Mouse (Mus musculus) embryonic facial prominence, embryonic 12.5 days (tissue): Measurements from ENCODE around the gene Gm11034. TPM values are rescaled to one million over a fixed set of nuclear protein-coding genes. Genes with fewer than 3 reads are reported as not detected.

Experiments
- ATAC-seq: fragments of 200-750 bp; cut with Nextera tagmentation; 2 replicates; pipeline ENCODE4 v1.8.0; 2017; ENCODE audit not compliant: insufficient number of reproducible peaks, insufficient read depth, low FRiP score, low TSS enrichment
- H3K27ac ChIP-seq: fragments of 300-500 bp; sonication (generic); 2 replicates; pipeline ENCODE4 v1.5.1; 2016; ENCODE audit warnings: mild to moderate bottlenecking
- H3K27me3 ChIP-seq: fragments of 300-500 bp; sonication (generic); 2 replicates; pipeline ENCODE4 v1.6.1; 2016; ENCODE audit warnings: mild to moderate bottlenecking, moderate library complexity
- H3K36me3 ChIP-seq: fragments of 300-500 bp; sonication (generic); 2 replicates; pipeline ENCODE4 v1.6.1; 2016; ENCODE audit warnings: mild to moderate bottlenecking
- H3K4me1 ChIP-seq: fragments of 300-500 bp; sonication (generic); 2 replicates; pipeline ENCODE4 v1.6.1; 2016
- H3K4me2 ChIP-seq: fragments of 300-500 bp; sonication (generic); replicated peaks from 2 replicates; pipeline ENCODE4 v1.6.1; 2016; ENCODE audit warnings: mild to moderate bottlenecking, moderate library complexity
- H3K4me3 ChIP-seq: fragments of 300-500 bp; sonication (generic); 2 replicates; pipeline ENCODE4 v1.5.1; 2016; ENCODE audit warnings: mild to moderate bottlenecking
- H3K9ac ChIP-seq: fragments of 300-500 bp; sonication (generic); 2 replicates; pipeline ENCODE4 v1.6.1; 2016; ENCODE audit warnings: mild to moderate bottlenecking, moderate library complexity
- H3K9me3 ChIP-seq: fragments of 300-500 bp; sonication (generic); 2 replicates; pipeline ENCODE4 v1.6.1; 2016; ENCODE audit warnings: mild to moderate bottlenecking, moderate library complexity
- WGBS: fragments of 180-500 bp; shearing (Covaris S2); methylation state at CpG from one replicate; pipeline ENCODE4 v1.1.7; 2016; 5-methylcytosine and 5-hydroxymethylcytosine counted together
- polyA plus RNA-seq: library from polyadenylated mRNA; unstranded; fragments of >200 nt; fragmentation: Nextera tagmentation; extraction: Ambion mirVana; gene quantifications from 2 replicates; pipeline ENCODE4 v1.2.1, GENCODE M21; 2016

Gm11034 gene
- polyA plus RNA-seq, 1 experiment from 2014 or later = not detected

- Histone ChIP-seq H3K4me1 (no peaks in the 10 kb centered on the region), H3K4me2 (no peak overlapping the region), H3K27ac (no peak overlapping the region), H3K9ac (no peak overlapping the region), H3K27me3 (0 out of 2 replicates have a peak, but pooled peaks cover 3% of the 10 kb centered on the region), H3K4me3 (no peak overlapping the region), H3K36me3 (no peaks in the 10 kb centered on the region), H3K9me3 (no peaks in the 10 kb centered on the region)
- WGBS = 73% methylated on average over 4 of the region's 4 CpGs
- ATAC-seq = no peak
Measured at GRCm38 (mm10) chr8:72210222-72210621, 3.2 kb downstream of the Gm11034 start.

- no peak overlapping the region for H3K9ac ChIP-seq
- no peak for ATAC-seq
- 69% methylated on average over 1 of the region's 1 CpGs for WGBS
- H3K27ac ChIP-seq = no peak overlapping the region
- no peak overlapping the region for H3K4me3 ChIP-seq
- peaks cover 6% of the 10 kb centered on the region for H3K9me3 ChIP-seq
- H3K36me3 ChIP-seq = no peaks in the 10 kb centered on the region
- no peaks in the 10 kb centered on the region for H3K27me3 ChIP-seq
- no peaks in the 10 kb centered on the region for H3K4me1 ChIP-seq
- no peak overlapping the region for H3K4me2 ChIP-seq
Measured at GRCm38 (mm10) chr8:72208582-72208981, 4.9 kb downstream of the Gm11034 start.

GRCm38 (mm10) chr8:72197997-72198396 lies 15.4 kb downstream of the Gm11034 start:
- Histone ChIP-seq H3K27me3 (no peaks in the 10 kb centered on the region), H3K9ac (no peak overlapping the region), H3K9me3 (peaks cover 12% of the 10 kb centered on the region), H3K27ac (no peak overlapping the region), H3K4me2 (no peak overlapping the region), H3K4me3 (no peak overlapping the region), H3K36me3 (no peaks in the 10 kb centered on the region), H3K4me1 (no peaks in the 10 kb centered on the region)
- ATAC-seq = no peak
- WGBS = 63% methylated on average over 8 of the region's 8 CpGs

- Histone ChIP-seq H3K4me1 (no peaks in the 10 kb centered on the region), H3K36me3 (no peaks in the 10 kb centered on the region), H3K9me3 (no peaks in the 10 kb centered on the region), H3K27ac (no peak overlapping the region), H3K27me3 (no peaks in the 10 kb centered on the region), H3K9ac (no peak overlapping the region), H3K4me2 (no peak overlapping the region), H3K4me3 (no peak overlapping the region)
- ATAC-seq = no peak
Measured at GRCm38 (mm10) chr8:72192065-72192464, 21.4 kb downstream of the Gm11034 start.

- Histone ChIP-seq H3K36me3 (no peaks in the 10 kb centered on the region), H3K9ac (no peak overlapping the region), H3K4me2 (no peak overlapping the region), H3K27me3 (no peaks in the 10 kb centered on the region), H3K4me3 (no peak overlapping the region), H3K9me3 (no peaks in the 10 kb centered on the region), H3K4me1 (no peaks in the 10 kb centered on the region), H3K27ac (no peak overlapping the region)
- 81% methylated on average over 2 of the region's 2 CpGs for WGBS
- no peak for ATAC-seq
Measured at GRCm38 (mm10) chr8:72190215-72190539, 23.3 kb downstream of the Gm11034 start.

GRCm38 (mm10) chr8:72189417-72190214 lies 23.8 kb downstream of the Gm11034 start, which contains the start of gene Hsh2d:
Gene Hsh2d (plus strand): TSS chr8:72189638.
- ATAC-seq = no peak
- H3K27me3 ChIP-seq = no peaks in the 10 kb centered on the region
- no peak within 1 kb of the TSS for H3K9ac ChIP-seq
- no peaks in the 10 kb centered on the region for H3K36me3 ChIP-seq
- WGBS = 70% methylated on average over 12 of the region's 12 CpGs
- H3K9me3 ChIP-seq = no peaks in the 10 kb centered on the region
- H3K4me2 ChIP-seq = no peak within 1 kb of the TSS
- no peak within 1 kb of the TSS for H3K27ac ChIP-seq
- H3K4me1 ChIP-seq = no peaks in the 10 kb centered on the region
- H3K4me3 ChIP-seq = no peak within 1 kb of the TSS

- WGBS = 77% methylated on average over 2 of the region's 2 CpGs
- no peaks in the 10 kb centered on the region for H3K9me3 ChIP-seq
- ATAC-seq = no peak
- no peaks in the 10 kb centered on the region for H3K4me1 ChIP-seq
- no peak overlapping the region for H3K4me3 ChIP-seq
- H3K4me2 ChIP-seq = no peak overlapping the region
- H3K9ac ChIP-seq = no peak overlapping the region
- no peaks in the 10 kb centered on the region for H3K36me3 ChIP-seq
- no peak overlapping the region for H3K27ac ChIP-seq
- no peaks in the 10 kb centered on the region for H3K27me3 ChIP-seq
Measured at GRCm38 (mm10) chr8:72187793-72188331, 25.6 kb downstream of the Gm11034 start.

- WGBS = 84% methylated on average over 2 of the region's 2 CpGs
- ATAC-seq = no peak
- H3K9ac ChIP-seq = no peak overlapping the region
- no peaks in the 10 kb centered on the region for H3K9me3 ChIP-seq
- no peaks in the 10 kb centered on the region for H3K4me1 ChIP-seq
- H3K36me3 ChIP-seq = peaks cover 32% of the 10 kb centered on the region
- H3K4me3 ChIP-seq = no peak overlapping the region
- no peak overlapping the region for H3K4me2 ChIP-seq
- no peak overlapping the region for H3K27ac ChIP-seq
- H3K27me3 ChIP-seq = no peaks in the 10 kb centered on the region
Measured at GRCm38 (mm10) chr8:72183554-72184202, 29.8 kb downstream of the Gm11034 start.

- Histone ChIP-seq H3K9ac (no peak overlapping the region), H3K4me3 (no peak overlapping the region), H3K36me3 (peaks cover 91% of the 10 kb centered on the region), H3K9me3 (no peaks in the 10 kb centered on the region), H3K27ac (no peak overlapping the region), H3K27me3 (no peaks in the 10 kb centered on the region), H3K4me1 (no peaks in the 10 kb centered on the region), H3K4me2 (no peak overlapping the region)
- ATAC-seq = peak; percentile 36; the same call in 1 of the 2 replicates
- WGBS = 66% methylated on average over 5 of the region's 5 CpGs
Measured at GRCm38 (mm10) chr8:72177346-72177925, 36.0 kb downstream of the Gm11034 start.

- no peak for ATAC-seq
- 85% methylated on average over 3 of the region's 3 CpGs for WGBS
- H3K36me3 ChIP-seq = peaks cover 77% of the 10 kb centered on the region
Measured at GRCm38 (mm10) chr8:72169681-72170249, 43.7 kb downstream of the Gm11034 start.

GRCm38 (mm10) chr8:72169098-72169668 lies 44.3 kb downstream of the Gm11034 start:
- Histone ChIP-seq H3K9ac (no peak overlapping the region), H3K27me3 (no peaks in the 10 kb centered on the region), H3K36me3 (peaks cover 78% of the 10 kb centered on the region)

More at GRCm38 (mm10) chr8:72169681-72170249, 43.7 kb downstream of the Gm11034 start:
- no peaks in the 10 kb centered on the region for H3K4me1 ChIP-seq
- H3K4me3 ChIP-seq = no peak overlapping the region
- no peaks in the 10 kb centered on the region for H3K9me3 ChIP-seq
- no peaks in the 10 kb centered on the region for H3K27me3 ChIP-seq
- no peak overlapping the region for H3K9ac ChIP-seq
- H3K4me2 ChIP-seq = no peak overlapping the region
- no peak overlapping the region for H3K27ac ChIP-seq

More at GRCm38 (mm10) chr8:72169098-72169668, 44.3 kb downstream of the Gm11034 start:
- Histone ChIP-seq H3K4me3 (no peak overlapping the region), H3K9me3 (no peaks in the 10 kb centered on the region), H3K4me2 (no peak overlapping the region), H3K27ac (no peak overlapping the region), H3K4me1 (no peaks in the 10 kb centered on the region)
- 93% methylated on average over 3 of the region's 3 CpGs for WGBS
- ATAC-seq = no peak
